Mouse (Mus musculus): ENCODE measurements around the gene Trabd2b. TPM values are rescaled to one million over a fixed set of nuclear protein-coding genes. Genes with fewer than 3 reads are reported as not detected.

The Trabd2b gene
- polyA plus RNA-seq, 1 experiment from 2014 or later = 0.63 TPM

DNA sequence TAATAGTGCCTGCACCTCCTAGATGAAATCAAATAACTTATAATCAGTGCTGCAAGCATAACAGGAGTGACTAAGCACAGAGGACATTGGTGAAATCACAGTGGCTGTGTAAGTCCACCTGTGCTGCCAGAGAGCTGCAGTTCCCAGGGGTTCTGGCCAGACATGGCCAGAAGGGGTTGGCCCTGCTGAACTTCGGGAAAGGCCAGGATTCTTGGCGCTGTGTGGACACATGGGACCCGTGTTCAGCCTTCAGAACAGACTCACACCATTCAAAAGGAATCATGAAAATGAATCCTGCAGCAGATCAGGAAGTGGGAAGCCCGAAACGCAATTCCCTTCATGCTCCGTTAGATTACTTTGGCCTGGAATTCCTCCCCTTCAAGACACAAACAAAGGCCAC, 125.1 kb downstream of the Trabd2b start:
- DNase-seq (ENCODE audit: low spot score) (no peak), ATAC-seq (ENCODE audit: low FRiP score) (no peak)
- Histone ChIP-seq H3K4me3 (replicated peaks; ENCODE audit: low read length) (no peak overlapping the region), H3K9me3 (ENCODE audit: control insufficient read depth, low read length) (no peaks in the 10 kb centered on the region), H3K27me3 (ENCODE audit: control insufficient read depth, insufficient read depth, low read length) (no peaks in the 10 kb centered on the region), H3K27ac (no peak overlapping the region), H3K4me1 (replicated peaks; ENCODE audit: control insufficient read depth, insufficient read depth, low read length) (no peaks in the 10 kb centered on the region), H3K9ac (no peak overlapping the region), H3K36me3 (replicated peaks; ENCODE audit: control insufficient read depth, insufficient read depth) (no peaks in the 10 kb centered on the region), H3K4me2 (replicated peaks) (no peak overlapping the region)
- 38% methylated on average over 6 of the region's 6 CpGs for WGBS

DNA sequence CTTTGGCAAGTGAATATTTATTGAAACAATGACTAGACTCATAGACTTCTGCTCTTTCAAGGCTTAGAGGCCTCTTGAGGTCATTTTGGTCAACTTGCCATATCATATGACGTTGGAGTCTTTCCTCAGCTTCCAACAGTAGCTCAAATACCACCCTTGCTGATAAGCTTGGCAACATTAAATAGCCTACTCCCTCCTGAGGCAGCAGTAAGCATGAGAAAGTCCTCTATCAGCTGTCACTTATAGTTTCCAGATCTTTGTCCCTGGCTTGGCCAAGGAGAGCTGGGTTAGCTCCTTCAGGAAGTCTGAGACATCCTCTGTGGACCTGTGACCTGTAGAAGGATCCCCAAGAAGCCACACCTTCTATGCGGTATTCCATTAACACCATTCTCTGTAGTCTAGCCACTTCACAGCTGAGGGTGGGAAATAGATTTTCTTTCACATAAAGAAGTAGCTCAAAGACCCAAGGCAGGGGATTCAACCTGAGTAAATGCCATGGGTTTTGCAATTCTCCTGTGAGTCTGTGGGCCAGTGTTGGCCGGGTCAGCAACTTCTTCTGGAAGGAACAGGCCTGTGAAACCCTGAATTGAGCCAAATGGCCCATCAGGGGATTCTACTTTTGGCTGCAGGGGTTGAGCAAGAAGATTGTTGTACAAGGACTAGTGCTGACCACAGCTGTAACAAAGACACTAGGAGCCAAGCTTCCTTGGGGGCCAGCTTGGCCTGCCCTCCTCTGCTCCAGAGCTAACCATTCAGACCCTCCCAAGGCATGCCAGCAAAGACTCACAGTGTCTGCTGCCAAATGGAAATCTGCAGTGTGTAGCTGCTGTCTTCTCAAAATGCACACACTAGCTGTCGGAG, 127.6 kb downstream of the Trabd2b start:
- no peaks in the 10 kb centered on the region for H3K27me3 ChIP-seq (ENCODE audit: control insufficient read depth, insufficient read depth, low read length)
- no peak for ATAC-seq (ENCODE audit: low FRiP score)
- H3K9me3 ChIP-seq (ENCODE audit: control insufficient read depth, low read length) = no peaks in the 10 kb centered on the region
- no peak for DNase-seq (ENCODE audit: low spot score)
- H3K4me2 ChIP-seq (replicated peaks) = no peak overlapping the region
- 85% methylated on average over 4 of the region's 4 CpGs for WGBS
- H3K4me3 ChIP-seq (replicated peaks; ENCODE audit: low read length) = no peak overlapping the region
- no peak overlapping the region for H3K9ac ChIP-seq
- no peak overlapping the region for H3K27ac ChIP-seq
- H3K4me1 ChIP-seq (replicated peaks; ENCODE audit: control insufficient read depth, insufficient read depth, low read length) = no peaks in the 10 kb centered on the region
- H3K36me3 ChIP-seq (replicated peaks; ENCODE audit: control insufficient read depth, insufficient read depth) = no peaks in the 10 kb centered on the region

DNA sequence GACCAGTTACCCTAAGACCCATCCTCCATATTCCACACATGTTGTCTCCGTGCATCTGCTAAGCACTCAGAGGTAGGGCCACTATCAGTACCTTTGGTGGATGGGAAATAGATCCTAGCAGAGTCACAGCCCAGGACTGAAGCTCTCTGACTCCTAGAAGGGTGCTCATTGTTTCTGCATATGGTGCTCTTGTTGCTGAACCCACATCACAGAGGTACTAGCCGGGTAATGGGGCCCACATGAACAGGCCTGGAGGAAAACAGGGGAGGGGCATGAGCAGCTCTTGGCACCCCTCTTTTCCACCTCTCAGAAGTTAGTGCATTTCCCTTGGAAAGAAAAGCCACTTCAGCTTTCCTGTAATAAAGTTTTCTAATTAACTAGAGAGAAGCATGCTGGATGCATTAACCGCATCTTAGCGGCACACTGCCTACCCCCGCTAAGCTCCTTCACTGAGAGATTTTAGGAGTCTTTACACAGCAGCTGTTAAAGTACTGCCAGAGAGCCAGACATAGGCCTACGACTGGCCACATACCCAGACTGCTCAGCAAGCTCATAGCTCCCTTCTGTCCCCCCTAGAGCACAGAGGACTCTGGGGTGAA, 131.0 kb downstream of the Trabd2b start:
- H3K4me1 ChIP-seq (replicated peaks; ENCODE audit: control insufficient read depth, insufficient read depth, low read length) = no peaks in the 10 kb centered on the region
- H3K4me3 ChIP-seq (replicated peaks; ENCODE audit: low read length) = no peak overlapping the region
- H3K36me3 ChIP-seq (replicated peaks; ENCODE audit: control insufficient read depth, insufficient read depth) = no peaks in the 10 kb centered on the region
- H3K27ac ChIP-seq = no peak overlapping the region
- H3K9me3 ChIP-seq (ENCODE audit: control insufficient read depth, low read length) = no peaks in the 10 kb centered on the region
- no peaks in the 10 kb centered on the region for H3K27me3 ChIP-seq (ENCODE audit: control insufficient read depth, insufficient read depth, low read length)
- no peak overlapping the region for H3K4me2 ChIP-seq (replicated peaks)
- ATAC-seq (ENCODE audit: low FRiP score) (no peak), DNase-seq (ENCODE audit: low spot score) (no peak)
- no peak overlapping the region for H3K9ac ChIP-seq
- WGBS = 83% methylated on average over 6 of the region's 6 CpGs

DNA sequence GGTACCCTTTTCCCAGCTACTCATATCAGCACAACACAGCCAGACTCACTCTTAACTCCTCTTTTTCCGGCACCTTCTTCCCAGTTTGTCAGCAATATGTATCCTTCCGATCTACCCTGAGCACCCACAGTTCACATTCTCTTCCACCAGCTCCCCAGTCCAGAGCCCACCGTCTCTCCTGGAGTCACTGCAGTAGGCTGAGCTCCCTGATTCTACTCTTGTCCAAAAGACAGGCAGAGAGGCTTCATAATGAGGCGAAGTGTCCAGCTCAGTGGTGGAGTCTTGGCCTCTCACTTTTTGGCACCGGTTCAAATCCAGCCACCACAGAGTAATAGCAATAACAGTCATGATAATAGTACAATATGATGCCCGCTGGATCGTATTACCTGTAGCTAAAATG, 133.5 kb downstream of the Trabd2b start:
- Histone ChIP-seq H3K27me3 (ENCODE audit: control insufficient read depth, insufficient read depth, low read length) (no peaks in the 10 kb centered on the region), H3K27ac (no peak overlapping the region), H3K4me1 (replicated peaks; ENCODE audit: control insufficient read depth, insufficient read depth, low read length) (no peaks in the 10 kb centered on the region), H3K9ac (no peak overlapping the region), H3K4me3 (replicated peaks; ENCODE audit: low read length) (no peak overlapping the region), H3K36me3 (replicated peaks; ENCODE audit: control insufficient read depth, insufficient read depth) (no peaks in the 10 kb centered on the region), H3K9me3 (ENCODE audit: control insufficient read depth, low read length) (no peaks in the 10 kb centered on the region), H3K4me2 (replicated peaks) (no peak overlapping the region)
- ATAC-seq (ENCODE audit: low FRiP score) = no peak
- 95% methylated on average over 7 of the region's 7 CpGs for WGBS
- no peak for DNase-seq (ENCODE audit: low spot score)

DNA sequence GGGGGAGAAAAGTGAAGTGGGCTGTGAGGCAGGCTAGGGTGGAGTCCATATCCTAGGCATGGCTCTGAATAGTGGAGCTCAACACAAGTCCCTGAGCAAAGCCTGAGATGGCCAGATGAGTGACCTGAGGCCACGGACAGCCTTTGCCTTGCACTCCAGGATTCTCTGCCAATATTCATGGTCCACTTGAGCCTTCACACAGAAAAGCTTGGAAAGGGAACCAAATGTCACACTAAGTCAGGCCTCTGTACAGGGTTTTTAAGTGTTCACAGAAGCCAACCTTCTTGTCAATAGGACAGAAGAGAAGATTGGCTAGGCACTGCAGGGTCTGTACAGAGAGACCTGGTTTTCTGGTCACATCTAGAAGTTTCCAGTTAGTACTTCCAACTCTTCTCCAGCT, 134.7 kb downstream of the Trabd2b start:
- Histone ChIP-seq H3K36me3 (replicated peaks; ENCODE audit: control insufficient read depth, insufficient read depth) (no peaks in the 10 kb centered on the region), H3K9me3 (ENCODE audit: control insufficient read depth, low read length) (no peaks in the 10 kb centered on the region), H3K9ac (no peak overlapping the region), H3K4me1 (replicated peaks; ENCODE audit: control insufficient read depth, insufficient read depth, low read length) (no peaks in the 10 kb centered on the region), H3K4me3 (replicated peaks; ENCODE audit: low read length) (no peak overlapping the region), H3K27ac (no peak overlapping the region), H3K27me3 (ENCODE audit: control insufficient read depth, insufficient read depth, low read length) (no peaks in the 10 kb centered on the region), H3K4me2 (replicated peaks) (no peak overlapping the region)
- no peak for ATAC-seq (ENCODE audit: low FRiP score)
- WGBS = 80% methylated on average over 1 of the region's 1 CpGs
- DNase-seq (ENCODE audit: low spot score) = no peak

DNA sequence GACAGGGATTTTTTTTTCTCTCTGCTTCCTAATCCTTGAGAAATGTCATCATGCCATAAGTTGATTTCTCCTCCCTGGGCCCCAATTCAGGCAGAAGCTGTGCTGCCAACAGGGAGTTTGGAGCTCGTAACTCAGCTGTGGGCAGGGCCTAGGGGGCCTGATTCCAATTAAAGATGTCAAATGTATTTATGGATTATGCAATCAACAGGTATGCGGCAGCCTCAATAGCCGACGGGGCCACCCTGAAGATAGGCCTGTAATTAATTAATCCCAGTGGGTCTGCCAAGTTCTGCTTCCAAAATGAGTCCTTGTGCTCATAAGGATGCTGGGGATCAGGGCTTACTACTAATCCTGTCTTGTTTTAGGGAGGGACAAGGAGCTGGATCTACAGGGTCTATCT, 135.6 kb downstream of the Trabd2b start:
- no peak overlapping the region for H3K4me3 ChIP-seq (replicated peaks; ENCODE audit: low read length)
- WGBS = 68% methylated on average over 4 of the region's 4 CpGs
- no peaks in the 10 kb centered on the region for H3K27me3 ChIP-seq (ENCODE audit: control insufficient read depth, insufficient read depth, low read length)
- no peak for ATAC-seq (ENCODE audit: low FRiP score)
- no peaks in the 10 kb centered on the region for H3K36me3 ChIP-seq (replicated peaks; ENCODE audit: control insufficient read depth, insufficient read depth)
- H3K9ac ChIP-seq = no peak overlapping the region
- no peaks in the 10 kb centered on the region for H3K4me1 ChIP-seq (replicated peaks; ENCODE audit: control insufficient read depth, insufficient read depth, low read length)
- no peaks in the 10 kb centered on the region for H3K9me3 ChIP-seq (ENCODE audit: control insufficient read depth, low read length)
- H3K27ac ChIP-seq = no peak overlapping the region
- H3K4me2 ChIP-seq (replicated peaks) = no peak overlapping the region
- DNase-seq (ENCODE audit: low spot score) = no peak

DNA sequence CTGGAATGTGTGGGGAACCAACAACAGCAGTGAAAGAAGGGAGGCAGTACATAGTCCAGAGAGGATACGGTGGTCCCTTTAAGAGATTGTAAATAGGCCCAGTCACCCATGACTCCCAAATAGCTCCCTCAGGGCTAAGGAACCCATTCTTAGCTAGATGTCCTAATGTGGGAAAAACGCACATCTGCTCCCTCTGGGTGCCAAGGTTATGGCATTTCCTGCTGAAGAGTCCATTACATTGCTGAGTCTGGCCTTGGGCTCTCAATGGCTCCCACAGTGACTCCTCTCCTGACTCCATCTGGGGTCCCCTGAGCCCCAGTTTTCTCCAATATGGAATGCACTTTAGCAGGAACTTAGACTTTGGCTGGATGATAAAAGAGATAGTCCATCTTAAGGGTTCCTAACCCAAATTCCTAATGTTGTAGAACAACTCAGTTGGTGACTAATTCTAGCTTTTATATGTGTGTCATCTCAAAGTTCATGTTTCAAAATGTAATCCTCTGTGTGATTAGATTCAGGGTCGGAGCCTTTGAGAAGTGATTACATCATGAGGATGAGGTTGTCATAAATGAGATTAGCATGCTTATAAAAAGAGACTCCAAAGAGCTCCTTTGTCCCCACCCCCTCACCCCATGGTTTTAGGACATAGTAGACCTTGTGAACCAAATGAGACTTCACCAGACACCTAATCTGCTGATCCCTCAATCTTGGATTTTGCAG, 139.1 kb downstream of the Trabd2b start:
- 0 out of 2 replicates have a peak, but pooled peaks cover 4% of the 10 kb centered on the region for H3K4me1 ChIP-seq (replicated peaks; ENCODE audit: control insufficient read depth, insufficient read depth, low read length)
- H3K36me3 ChIP-seq (replicated peaks; ENCODE audit: control insufficient read depth, insufficient read depth) = no peaks in the 10 kb centered on the region
- no peak overlapping the region for H3K4me3 ChIP-seq (replicated peaks; ENCODE audit: low read length)
- no peak for ATAC-seq (ENCODE audit: low FRiP score)
- no peak for DNase-seq (ENCODE audit: low spot score)
- 76% methylated on average over 3 of the region's 3 CpGs for WGBS
- H3K9me3 ChIP-seq (ENCODE audit: control insufficient read depth, low read length) = no peaks in the 10 kb centered on the region
- H3K27ac ChIP-seq = no peak overlapping the region
- no peak overlapping the region for H3K4me2 ChIP-seq (replicated peaks)
- H3K9ac ChIP-seq = no peak overlapping the region
- H3K27me3 ChIP-seq (ENCODE audit: control insufficient read depth, insufficient read depth, low read length) = no peaks in the 10 kb centered on the region

DNA sequence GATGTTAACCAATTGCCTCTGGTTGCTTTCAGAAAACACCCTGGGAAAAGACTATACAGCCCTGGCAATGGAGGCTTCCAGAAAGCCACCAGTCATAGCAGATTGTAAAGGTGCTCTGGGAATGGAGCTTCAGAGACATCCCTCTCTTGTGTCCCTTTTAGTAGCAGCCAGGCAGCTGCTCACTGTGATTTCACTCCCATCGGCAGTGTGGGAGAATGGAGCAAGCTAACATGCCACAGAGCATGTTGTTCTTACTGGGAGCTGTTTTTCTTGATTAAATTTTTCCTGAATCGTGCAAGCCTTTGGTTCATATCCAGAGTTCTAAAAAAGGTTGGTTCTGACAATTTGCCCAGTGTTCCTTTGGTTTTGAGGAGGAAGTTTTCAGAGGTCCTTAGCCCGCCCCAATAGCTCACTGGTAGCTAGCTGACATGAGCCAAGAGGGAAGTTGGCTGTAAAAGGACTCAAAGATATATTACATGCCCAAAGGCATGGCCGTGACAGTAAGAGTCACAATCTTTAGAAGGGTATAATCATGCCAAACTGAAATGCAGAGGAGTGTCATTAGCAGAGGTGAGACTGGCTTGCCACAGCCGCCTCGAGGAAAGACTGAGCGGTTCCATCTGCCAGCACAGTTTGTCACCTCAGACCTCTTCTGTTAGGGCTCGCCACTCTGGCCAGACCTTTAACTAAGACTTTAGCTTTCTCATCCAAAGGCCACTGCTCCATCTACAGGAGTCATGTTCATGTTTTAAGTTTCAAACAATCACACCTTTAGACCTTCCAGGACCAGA, 141.3 kb downstream of the Trabd2b start:
- WGBS = 86% methylated on average over 8 of the region's 8 CpGs

DNA sequence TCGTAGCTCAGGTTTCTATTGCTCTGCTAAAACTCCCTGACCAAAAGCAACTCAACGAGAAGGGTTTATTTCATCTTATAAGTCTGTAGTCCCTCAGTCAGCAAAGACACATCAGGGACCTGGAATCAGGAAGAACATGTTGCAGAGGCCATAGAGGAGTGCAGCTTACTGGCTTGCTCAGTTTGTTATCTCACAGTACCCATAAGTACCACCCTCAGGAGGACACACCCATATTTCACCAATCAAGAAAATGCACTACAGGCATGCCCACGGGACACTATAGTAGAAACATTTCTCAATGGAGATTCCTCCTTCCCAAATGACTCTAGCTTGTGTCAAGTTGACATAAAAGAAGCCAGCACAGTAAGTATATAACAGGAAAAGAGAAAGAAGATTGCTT, 143.0 kb downstream of the Trabd2b start:
- no peaks in the 10 kb centered on the region for H3K9me3 ChIP-seq (ENCODE audit: control insufficient read depth, low read length)
- DNase-seq (ENCODE audit: low spot score) = no peak
- no peaks in the 10 kb centered on the region for H3K36me3 ChIP-seq (replicated peaks; ENCODE audit: control insufficient read depth, insufficient read depth)
- no peak for ATAC-seq (ENCODE audit: low FRiP score)
- H3K27me3 ChIP-seq (ENCODE audit: control insufficient read depth, insufficient read depth, low read length) = no peaks in the 10 kb centered on the region
- no peak overlapping the region for H3K4me2 ChIP-seq (replicated peaks)
- H3K4me3 ChIP-seq (replicated peaks; ENCODE audit: low read length) = no peak overlapping the region
- H3K9ac ChIP-seq = no peak overlapping the region
- H3K4me1 ChIP-seq (replicated peaks; ENCODE audit: control insufficient read depth, insufficient read depth, low read length) = 0 out of 2 replicates have a peak, but pooled peaks cover 7% of the 10 kb centered on the region
- no peak overlapping the region for H3K27ac ChIP-seq
- WGBS = 95% methylated on average over 3 of the region's 3 CpGs

More for the DNA sequence above, 141.3 kb downstream of the Trabd2b start:
- H3K4me2 ChIP-seq (replicated peaks) = no peak overlapping the region
- H3K36me3 ChIP-seq (replicated peaks; ENCODE audit: control insufficient read depth, insufficient read depth) = no peaks in the 10 kb centered on the region
- no peaks in the 10 kb centered on the region for H3K9me3 ChIP-seq (ENCODE audit: control insufficient read depth, low read length)
- no peak overlapping the region for H3K4me3 ChIP-seq (replicated peaks; ENCODE audit: low read length)
- H3K9ac ChIP-seq = no peak overlapping the region
- DNase-seq (ENCODE audit: low spot score) = no peak
- H3K4me1 ChIP-seq (replicated peaks; ENCODE audit: control insufficient read depth, insufficient read depth, low read length) = 0 out of 2 replicates have a peak, but pooled peaks cover 7% of the 10 kb centered on the region
- no peaks in the 10 kb centered on the region for H3K27me3 ChIP-seq (ENCODE audit: control insufficient read depth, insufficient read depth, low read length)
- no peak overlapping the region for H3K27ac ChIP-seq
- ATAC-seq (ENCODE audit: low FRiP score) = no peak

All from hindbrain, embryonic 14.5 days (tissue).